Mouse (Mus musculus): ENCODE data around the gene Gnaq. TPM values are rescaled to one million over a fixed set of nuclear protein-coding genes. Genes with fewer than 3 reads are reported as not detected.
"Not testable (repeated sequence)": the region's sequence is repeated elsewhere in the genome, so short reads cannot be mapped to it uniquely, and the experiment has no call there.

Gnaq gene
- polyA plus RNA-seq, 1 experiment from 2014 or later: 10.1 TPM

GRCm38 (mm10) chr19:16164396-16164795 lies 31.8 kb downstream of the Gnaq start:
- WGBS: 88% methylated on average over 13 of the region's 13 CpGs
- not testable (repeated sequence) for H3K9ac ChIP-seq (ENCODE audit: low read length); H3K9me3 ChIP-seq (ENCODE audit: control insufficient read depth, low read length); H3K4me2 ChIP-seq (ENCODE audit: low read length); ATAC-seq (ENCODE audit: insufficient number of reproducible peaks, insufficient read depth, low FRiP score, low read depth); H3K27me3 ChIP-seq (ENCODE audit: control insufficient read depth, insufficient read depth, low read length); H3K27ac ChIP-seq (replicated peaks in 1 of 2; ENCODE audit: control insufficient read depth in 1 of 2, insufficient read depth in 1 of 2, low read depth in 2 of 2, low read length in 2 of 2); H3K4me3 ChIP-seq (ENCODE audit: control insufficient read depth in 1 of 2, insufficient read depth in 1 of 2, low read depth in 1 of 2, low read length in 2 of 2); H3K36me3 ChIP-seq (ENCODE audit: control insufficient read depth, insufficient read depth, low read length)
- H3K4me1 ChIP-seq (ENCODE audit: control insufficient read depth in 2 of 2, insufficient read depth in 2 of 2, low read length in 2 of 2): peaks cover 21 to 44% of the 10 kb centered on the region in 2 experiments

- no peak for ATAC-seq (ENCODE audit: insufficient number of reproducible peaks, insufficient read depth, low FRiP score, low read depth)
- WGBS: 54% methylated on average over 4 of the region's 4 CpGs
- Histone ChIP-seq H3K4me3 (ENCODE audit: control insufficient read depth in 1 of 2, insufficient read depth in 1 of 2, low read depth in 1 of 2, low read length in 2 of 2) (no peak overlapping the region), H3K27me3 (ENCODE audit: control insufficient read depth, insufficient read depth, low read length) (no peaks in the 10 kb centered on the region), H3K4me1 (ENCODE audit: control insufficient read depth in 2 of 2, insufficient read depth in 2 of 2, low read length in 2 of 2) (peaks cover 10 to 46% of the 10 kb centered on the region in 2 experiments), H3K27ac (replicated peaks in 1 of 2; ENCODE audit: control insufficient read depth in 1 of 2, insufficient read depth in 1 of 2, low read depth in 2 of 2, low read length in 2 of 2) (peak overlapping the region in 1 of 2 experiments; percentile 16; a peak in 2 of 4 replicates), H3K9me3 (ENCODE audit: control insufficient read depth, low read length) (no peaks in the 10 kb centered on the region), H3K9ac (ENCODE audit: low read length) (no peak overlapping the region), H3K4me2 (ENCODE audit: low read length) (no peak overlapping the region), H3K36me3 (ENCODE audit: control insufficient read depth, insufficient read depth, low read length) (0 out of 2 replicates have a peak, but pooled peaks cover 4% of the 10 kb centered on the region)
Measured at GRCm38 (mm10) chr19:16167185-16167584, 34.6 kb downstream of the Gnaq start.

- Histone ChIP-seq H3K9me3 (ENCODE audit: control insufficient read depth, low read length) (no peaks in the 10 kb centered on the region), H3K27ac (replicated peaks in 1 of 2; ENCODE audit: control insufficient read depth in 1 of 2, insufficient read depth in 1 of 2, low read depth in 2 of 2, low read length in 2 of 2) (peak overlapping the region; percentile 46 to 73), H3K4me1 (ENCODE audit: control insufficient read depth in 2 of 2, insufficient read depth in 2 of 2, low read length in 2 of 2) (peaks cover 14 to 49% of the 10 kb centered on the region in 2 experiments), H3K36me3 (ENCODE audit: control insufficient read depth, insufficient read depth, low read length) (0 out of 2 replicates have a peak, but pooled peaks cover 4% of the 10 kb centered on the region), H3K4me2 (ENCODE audit: low read length) (no peak overlapping the region), H3K4me3 (ENCODE audit: control insufficient read depth in 1 of 2, insufficient read depth in 1 of 2, low read depth in 1 of 2, low read length in 2 of 2) (no peak overlapping the region), H3K9ac (ENCODE audit: low read length) (no peak overlapping the region), H3K27me3 (ENCODE audit: control insufficient read depth, insufficient read depth, low read length) (no peaks in the 10 kb centered on the region)
- WGBS: 52% methylated on average over 4 of the region's 4 CpGs
- 0 out of 2 replicates have a peak, but pooled peaks have one; percentile 61 for ATAC-seq (ENCODE audit: insufficient number of reproducible peaks, insufficient read depth, low FRiP score, low read depth)
Measured at GRCm38 (mm10) chr19:16168192-16168591, 35.6 kb downstream of the Gnaq start.

DNA sequence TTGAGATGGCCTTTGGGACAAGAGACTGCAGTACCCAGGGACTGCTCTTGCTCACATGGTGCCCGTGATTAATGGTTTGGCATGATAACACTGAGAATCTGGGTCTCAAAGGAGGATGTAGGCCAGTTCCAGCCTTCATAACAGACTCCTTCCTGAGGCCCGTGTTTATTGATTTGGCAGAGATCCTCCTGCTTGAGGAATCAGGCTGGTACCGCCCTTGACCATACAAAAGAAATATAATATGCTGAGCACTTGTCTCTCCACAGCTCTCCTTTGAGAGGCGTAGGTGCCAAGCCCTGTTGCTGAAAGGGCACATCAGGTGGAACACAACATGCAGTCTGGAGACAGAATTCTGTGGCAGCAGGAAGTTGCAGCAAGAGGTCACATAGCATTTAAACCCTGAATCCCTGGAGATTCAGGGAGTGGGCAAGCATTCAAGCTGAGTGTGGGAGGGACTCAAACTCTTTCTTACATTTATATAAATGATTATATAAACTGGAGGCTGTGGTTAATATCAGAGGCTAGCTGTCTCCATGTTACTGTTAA lies 36.1 kb downstream of the Gnaq start:
- no peak overlapping the region for H3K4me2 ChIP-seq (ENCODE audit: low read length)
- 33% methylated on average over 4 of the region's 4 CpGs for WGBS
- H3K27ac ChIP-seq (replicated peaks in 1 of 2; ENCODE audit: control insufficient read depth in 1 of 2, insufficient read depth in 1 of 2, low read depth in 2 of 2, low read length in 2 of 2): peak overlapping the region; percentile 46 to 73
- no peaks in the 10 kb centered on the region for H3K27me3 ChIP-seq (ENCODE audit: control insufficient read depth, insufficient read depth, low read length)
- ATAC-seq (ENCODE audit: insufficient number of reproducible peaks, insufficient read depth, low FRiP score, low read depth): no peak
- H3K9me3 ChIP-seq (ENCODE audit: control insufficient read depth, low read length): no peaks in the 10 kb centered on the region
- 0 out of 2 replicates have a peak, but pooled peaks cover 4% of the 10 kb centered on the region for H3K36me3 ChIP-seq (ENCODE audit: control insufficient read depth, insufficient read depth, low read length)
- no peak overlapping the region for H3K4me3 ChIP-seq (ENCODE audit: control insufficient read depth in 1 of 2, insufficient read depth in 1 of 2, low read depth in 1 of 2, low read length in 2 of 2)
- no peak overlapping the region for H3K9ac ChIP-seq (ENCODE audit: low read length)
- peaks cover 18 to 55% of the 10 kb centered on the region in 2 experiments for H3K4me1 ChIP-seq (ENCODE audit: control insufficient read depth in 2 of 2, insufficient read depth in 2 of 2, low read length in 2 of 2)

DNA sequence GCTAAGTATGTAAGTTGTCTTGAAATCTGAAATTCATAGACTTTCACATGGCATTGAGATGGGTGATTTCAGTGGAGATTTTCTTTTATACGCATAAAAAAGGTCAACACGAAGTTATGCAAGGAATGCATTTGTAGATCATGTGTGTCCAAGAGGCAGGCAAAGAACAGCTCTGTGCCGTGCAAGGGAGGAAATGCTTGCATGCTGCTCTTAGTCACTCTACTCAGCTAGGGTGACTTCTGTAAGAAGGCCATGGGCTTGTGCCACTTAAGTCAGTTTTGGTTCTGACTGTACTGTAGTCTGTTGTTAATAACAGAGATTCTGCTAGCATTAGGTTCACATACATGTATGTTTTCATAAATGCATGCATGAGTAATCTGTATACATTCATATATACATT lies 38.1 kb downstream of the Gnaq start:
- no peaks in the 10 kb centered on the region for H3K27me3 ChIP-seq (ENCODE audit: control insufficient read depth, insufficient read depth, low read length)
- H3K4me3 ChIP-seq (ENCODE audit: control insufficient read depth in 1 of 2, insufficient read depth in 1 of 2, low read depth in 1 of 2, low read length in 2 of 2): no peak overlapping the region
- 26% methylated on average over 3 of the region's 3 CpGs for WGBS
- no peak overlapping the region; a peak in 1 of 4 replicates for H3K27ac ChIP-seq (replicated peaks in 1 of 2; ENCODE audit: control insufficient read depth in 1 of 2, insufficient read depth in 1 of 2, low read depth in 2 of 2, low read length in 2 of 2)
- H3K4me2 ChIP-seq (ENCODE audit: low read length): no peak overlapping the region
- no peaks in the 10 kb centered on the region for H3K36me3 ChIP-seq (ENCODE audit: control insufficient read depth, insufficient read depth, low read length)
- no peak overlapping the region for H3K9ac ChIP-seq (ENCODE audit: low read length)
- H3K4me1 ChIP-seq (ENCODE audit: control insufficient read depth in 2 of 2, insufficient read depth in 2 of 2, low read length in 2 of 2): peaks cover 22 to 58% of the 10 kb centered on the region in 2 experiments
- no peak for ATAC-seq (ENCODE audit: insufficient number of reproducible peaks, insufficient read depth, low FRiP score, low read depth)
- H3K9me3 ChIP-seq (ENCODE audit: control insufficient read depth, low read length): no peaks in the 10 kb centered on the region

DNA sequence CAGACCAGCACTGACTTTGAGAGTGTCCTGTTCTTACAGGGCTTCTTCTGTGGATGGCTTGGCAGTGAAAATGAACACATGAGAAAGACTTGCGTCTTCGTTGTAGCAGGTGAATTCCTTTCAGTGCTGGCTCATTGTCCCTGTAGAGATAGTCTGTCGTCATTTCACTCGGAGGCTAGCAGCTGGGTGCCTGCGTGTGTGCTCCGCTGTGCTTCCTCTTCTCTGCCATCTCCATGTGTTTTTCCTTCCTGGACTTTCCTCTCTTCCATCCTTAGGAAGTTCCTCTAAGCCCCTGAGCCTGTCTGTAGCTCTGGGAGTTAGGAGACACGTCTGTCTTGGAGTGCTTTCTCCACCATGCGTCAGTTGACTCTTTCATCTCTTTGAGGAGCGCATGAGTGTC lies 41.1 kb downstream of the Gnaq start:
- Histone ChIP-seq H3K4me2 (ENCODE audit: low read length) (peak overlapping the region; percentile 51), H3K36me3 (ENCODE audit: control insufficient read depth, insufficient read depth, low read length) (no peaks in the 10 kb centered on the region), H3K4me1 (ENCODE audit: control insufficient read depth in 2 of 2, insufficient read depth in 2 of 2, low read length in 2 of 2) (peaks cover 28 to 59% of the 10 kb centered on the region in 2 experiments), H3K9me3 (ENCODE audit: control insufficient read depth, low read length) (no peaks in the 10 kb centered on the region), H3K9ac (ENCODE audit: low read length) (0 out of 2 replicates have a peak overlapping the region, but pooled peaks have one; percentile 14), H3K27me3 (ENCODE audit: control insufficient read depth, insufficient read depth, low read length) (no peaks in the 10 kb centered on the region), H3K27ac (replicated peaks in 1 of 2; ENCODE audit: control insufficient read depth in 1 of 2, insufficient read depth in 1 of 2, low read depth in 2 of 2, low read length in 2 of 2) (peak overlapping the region; percentile 8 to 48; a peak in 1 of 4 replicates), H3K4me3 (ENCODE audit: control insufficient read depth in 1 of 2, insufficient read depth in 1 of 2, low read depth in 1 of 2, low read length in 2 of 2) (peak overlapping the region in 1 of 2 experiments; percentile 1; a peak in 1 of 4 replicates)
- 28% methylated on average over 9 of the region's 9 CpGs for WGBS
- ATAC-seq (ENCODE audit: insufficient number of reproducible peaks, insufficient read depth, low FRiP score, low read depth): no peak

DNA sequence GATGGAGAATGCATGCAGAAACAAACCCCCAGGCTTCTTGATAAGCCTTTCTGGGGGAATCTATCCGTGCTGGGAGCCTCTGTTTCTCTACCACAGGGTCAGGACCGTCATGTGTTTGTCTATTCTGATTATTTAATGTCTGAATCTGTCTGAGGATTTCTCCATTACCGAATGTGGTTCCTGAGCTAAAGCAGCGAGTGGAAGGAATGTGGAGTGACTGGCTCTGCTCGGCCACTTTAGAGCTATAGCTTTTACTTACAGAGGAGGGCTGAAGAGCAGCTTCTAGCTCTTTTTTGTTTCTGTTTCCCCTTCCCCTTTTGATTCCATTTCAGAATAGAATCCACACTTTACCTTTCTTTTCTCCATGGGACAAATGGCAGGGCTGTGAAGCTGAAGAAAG lies 43.8 kb downstream of the Gnaq start:
- H3K4me1 ChIP-seq (ENCODE audit: control insufficient read depth in 2 of 2, insufficient read depth in 2 of 2, low read length in 2 of 2): peaks cover 26 to 58% of the 10 kb centered on the region in 2 experiments

More for the DNA sequence above, 43.8 kb downstream of the Gnaq start:
- H3K9ac ChIP-seq (ENCODE audit: low read length): peak overlapping the region; percentile 22; the same call in 1 of the 2 replicates
- WGBS: 8% methylated on average over 5 of the region's 5 CpGs
- no peak overlapping the region for H3K4me3 ChIP-seq (ENCODE audit: control insufficient read depth in 1 of 2, insufficient read depth in 1 of 2, low read depth in 1 of 2, low read length in 2 of 2)
- H3K9me3 ChIP-seq (ENCODE audit: control insufficient read depth, low read length): no peaks in the 10 kb centered on the region
- no peaks in the 10 kb centered on the region for H3K27me3 ChIP-seq (ENCODE audit: control insufficient read depth, insufficient read depth, low read length)
- no peaks in the 10 kb centered on the region for H3K36me3 ChIP-seq (ENCODE audit: control insufficient read depth, insufficient read depth, low read length)
- peak overlapping the region; percentile 28 for H3K4me2 ChIP-seq (ENCODE audit: low read length)
- H3K27ac ChIP-seq (replicated peaks in 1 of 2; ENCODE audit: control insufficient read depth in 1 of 2, insufficient read depth in 1 of 2, low read depth in 2 of 2, low read length in 2 of 2): peak overlapping the region; percentile 49 to 57
- no peak for ATAC-seq (ENCODE audit: insufficient number of reproducible peaks, insufficient read depth, low FRiP score, low read depth)

All from heart, embryonic 14.5 days (tissue).